Mouse (Mus musculus): ENCODE measurements around the gene Slc47a1. TPM values are rescaled to one million over a fixed set of nuclear protein-coding genes. Genes with fewer than 3 reads are reported as not detected.
"Not testable (repeated sequence)": the region's sequence is repeated elsewhere in the genome, so short reads cannot be mapped to it uniquely, and the experiment has no call there.

The Slc47a1 gene
- total RNA-seq (2022) = 1 to 10 TPM; 1.6 to 3.3 (median 2.9) TPM

- no peak for DNase-seq (ENCODE audit: low spot score in 2 of 2)
These were observed at the start of gene Slc47a1 for GRCm38 (mm10) chr11:61377881-61378613. Slc47a1 (minus strand) TSS chr11:61378345.

GRCm38 (mm10) chr11:61419253-61419652 lies 41.1 kb upstream of the Slc47a1 start:
- DNase-seq (ENCODE audit: low spot score in 2 of 2) = no peak

- peak; percentile 46 to 72 for DNase-seq (ENCODE audit: low spot score in 2 of 2)
These were observed 39.9 kb upstream of the Slc47a1 start for GRCm38 (mm10) chr11:61417945-61418551.

- not testable (repeated sequence) for DNase-seq (ENCODE audit: low spot score in 2 of 2)
These were observed 38.4 kb upstream of the Slc47a1 start for GRCm38 (mm10) chr11:61416540-61416939.

- DNase-seq (ENCODE audit: low spot score in 2 of 2) = no peak
These were observed 37.3 kb upstream of the Slc47a1 start for GRCm38 (mm10) chr11:61415444-61415843.

GRCm38 (mm10) chr11:61414560-61414959 lies 36.4 kb upstream of the Slc47a1 start:
- DNase-seq (ENCODE audit: low spot score in 2 of 2) = no peak

- no peak for DNase-seq (ENCODE audit: low spot score in 2 of 2)
These were observed 35.3 kb upstream of the Slc47a1 start for GRCm38 (mm10) chr11:61413411-61413810.

GRCm38 (mm10) chr11:61411809-61412208 lies 33.7 kb upstream of the Slc47a1 start:
- no peak for DNase-seq (ENCODE audit: low spot score in 2 of 2)

- DNase-seq (ENCODE audit: low spot score in 2 of 2) = no peak
These were observed 33.1 kb upstream of the Slc47a1 start for GRCm38 (mm10) chr11:61411221-61411620.

GRCm38 (mm10) chr11:61410129-61410528 lies 32.0 kb upstream of the Slc47a1 start:
- peak; percentile 59 to 92 for DNase-seq (ENCODE audit: low spot score in 2 of 2)

- DNase-seq (ENCODE audit: low spot score in 2 of 2) = no peak
These were observed 30.9 kb upstream of the Slc47a1 start for GRCm38 (mm10) chr11:61409051-61409450.

- DNase-seq (ENCODE audit: low spot score in 2 of 2) = peak in 1 of 2 experiments; percentile 74
These were observed 30.3 kb upstream of the Slc47a1 start for GRCm38 (mm10) chr11:61408184-61409027.

- peak; percentile 85 to 100 for DNase-seq (ENCODE audit: low spot score in 2 of 2)
These were observed 29.6 kb upstream of the Slc47a1 start for GRCm38 (mm10) chr11:61407638-61408183.

GRCm38 (mm10) chr11:61401794-61402193 lies 23.6 kb upstream of the Slc47a1 start:
- no peak for DNase-seq (ENCODE audit: low spot score in 2 of 2)

- DNase-seq (ENCODE audit: low spot score in 2 of 2) = no peak
These were observed 22.7 kb upstream of the Slc47a1 start for GRCm38 (mm10) chr11:61400681-61401346.

GRCm38 (mm10) chr11:61397423-61398043 lies 19.4 kb upstream of the Slc47a1 start:
- not testable (repeated sequence) for DNase-seq (ENCODE audit: low spot score in 2 of 2)

- DNase-seq (ENCODE audit: low spot score in 2 of 2) = no peak
These were observed 10.8 kb upstream of the Slc47a1 start for GRCm38 (mm10) chr11:61388936-61389335.

- DNase-seq (ENCODE audit: low spot score in 2 of 2) = no peak
These were observed 9.9 kb upstream of the Slc47a1 start for GRCm38 (mm10) chr11:61388012-61388411.

GRCm38 (mm10) chr11:61387233-61387632 lies 9.1 kb upstream of the Slc47a1 start:
- no peak for DNase-seq (ENCODE audit: low spot score in 2 of 2)

GRCm38 (mm10) chr11:61385725-61386124 lies 7.6 kb upstream of the Slc47a1 start:
- no peak for DNase-seq (ENCODE audit: low spot score in 2 of 2)

- no peak for DNase-seq (ENCODE audit: low spot score in 2 of 2)
These were observed 3.1 kb upstream of the Slc47a1 start for GRCm38 (mm10) chr11:61381272-61381671.

All from left cerebral cortex, adult 8-10 months (tissue).